Mouse (Mus musculus) brain, embryonic 14.5 days (tissue): ENCODE results near the gene Dpy19l3. TPM values are rescaled to one million over a fixed set of nuclear protein-coding genes. Genes with fewer than 3 reads are reported as not detected.

Source experiments
- DNase-seq: peaks from one replicate; pipeline ENCODE4 v3.0.0-alpha.2; 2011; ENCODE audit warnings: low read depth
- CTCF ChIP-seq: fragments of 200-500 bp; IDR thresholded peaks from 2 replicates; pipeline ENCODE4 v1.5.1; 2012; ENCODE audit warnings: inconsistent platforms, mild to moderate bottlenecking, moderate library complexity, borderline replicate concordance; ENCODE audit not compliant: insufficient read depth, insufficient read length; ENCODE audit errors: extremely low read depth
- POLR2A ChIP-seq: fragments of 200-500 bp; IDR thresholded peaks from 2 replicates; pipeline ENCODE4 v1.6.1; 2012; ENCODE audit warnings: mild to moderate bottlenecking, inconsistent platforms, borderline replicate concordance; ENCODE audit not compliant: poor library complexity, insufficient read depth, insufficient read length, severe bottlenecking; ENCODE audit errors: extremely low read depth
- polyA plus RNA-seq: library from polyadenylated mRNA; depleted of rRNA; stranded (reverse); fragments of >200 nt; gene quantifications from 2 replicates; pipeline ENCODE4 v1.2.3, GENCODE M21; 2012; rRNA removed

Dpy19l3 gene
- polyA plus RNA-seq, 1 experiment, result 25.2 TPM

GRCm38 (mm10) chr7:35647101-35647698 lies 107.1 kb downstream of the Dpy19l3 start, which contains the start of gene Pdcd5:
Pdcd5 (minus strand) TSS chr7:35647521.
- DNase-seq, result peak; percentile 99
- TF ChIP-seq POLR2A, result peak; percentile 65
- no peak for TF ChIP-seq CTCF

GRCm38 (mm10) chr7:35646317-35647081 lies 107.8 kb downstream of the Dpy19l3 start:
- no peak for DNase-seq
- no peak for TF ChIP-seq CTCF
- no peak for TF ChIP-seq POLR2A

- no peak for TF ChIP-seq CTCF
- no peak for TF ChIP-seq POLR2A
- no peak for DNase-seq
Measured at GRCm38 (mm10) chr7:35640072-35640471, 114.2 kb downstream of the Dpy19l3 start.

GRCm38 (mm10) chr7:35636874-35637273 lies 117.4 kb downstream of the Dpy19l3 start:
- no peak for DNase-seq
- no peak for TF ChIP-seq CTCF
- no peak for TF ChIP-seq POLR2A

- peak; percentile 46 for DNase-seq
- TF ChIP-seq POLR2A (no peak), CTCF (peak; percentile 72)
Measured at GRCm38 (mm10) chr7:35636229-35636628, 118.0 kb downstream of the Dpy19l3 start.

Other genes starting within 250 kb of the Dpy19l3 start
- gene Tdrd12, start 216.7 kb downstream of the Dpy19l3 start, polyA plus RNA-seq, result 0.18 and 0.22 TPM in 2 replicates
- 40.5 and 46.1 TPM in 2 replicates for gene Nudt19, start 198.2 kb downstream of the Dpy19l3 start, polyA plus RNA-seq
- 0.21 and 0.26 TPM in 2 replicates for gene Rgs9bp, start 168.9 kb downstream of the Dpy19l3 start, polyA plus RNA-seq
- 23.6 and 24.4 TPM in 2 replicates for gene Ankrd27, start 168.2 kb downstream of the Dpy19l3 start, polyA plus RNA-seq
- 138 and 144 TPM in 2 replicates for gene Pdcd5, start 106.9 kb downstream of the Dpy19l3 start, polyA plus RNA-seq
- 18.4 and 20.9 TPM in 2 replicates for gene Zfp507, start 48.5 kb upstream of the Dpy19l3 start, polyA plus RNA-seq